In genomic region chr10:127003806-127004205, GRCm38 (mm10) we compare ENCODE assay signal across 23 mouse cellular contexts. TPM values are rescaled to one million over a fixed set of nuclear protein-coding genes. Genes with fewer than 3 reads are reported as not detected.
"Had no signal": no experiment of that assay in that cellular context is flagged by ENCODE, and none has a peak within 500 bp of the region (broad histone marks: within the 10 kb centered on the region; RNA-seq: fewer than 3 reads in every experiment).

No protein-coding gene starts in this region.

- H3K4me3 ChIP-seq: liver, embryonic 15.5 days; lung, embryonic 15.5 days; megakaryocyte, embryonic 14.5 days; midbrain, embryonic 13.5 days; midbrain, embryonic 15.5 days; neural tube, embryonic 12.5 days had no signal

- H3K27me3 ChIP-seq: liver, embryonic 15.5 days; lung, embryonic 15.5 days; midbrain, embryonic 13.5 days; midbrain, embryonic 15.5 days; neural tube, embryonic 12.5 days had no signal

- H3K4me1 ChIP-seq: liver, embryonic 15.5 days; midbrain, embryonic 13.5 days; midbrain, embryonic 15.5 days; neural tube, embryonic 12.5 days had no signal

- DNase-seq: liver, postnatal 0 days; lung, adult 2 months; lung, postnatal 14 days; lung, postnatal 36 days; right cerebral cortex, postnatal 25 days; right cerebral cortex, postnatal 4 days; spleen, adult 18-20 months; thymus, adult 18-20 months; thymus, postnatal 14 days; thymus, postnatal 36 days had no signal

- H3K9me3 ChIP-seq: liver, embryonic 15.5 days; lung, embryonic 15.5 days; megakaryocyte, embryonic 14.5 days; midbrain, embryonic 13.5 days; midbrain, embryonic 15.5 days; neural tube, embryonic 12.5 days had no signal

- H3K4me2 ChIP-seq: liver, embryonic 15.5 days; lung, embryonic 15.5 days; midbrain, embryonic 11.5 days; midbrain, embryonic 13.5 days; midbrain, embryonic 15.5 days; neural tube, embryonic 12.5 days had no signal

- H3K27ac ChIP-seq: liver, embryonic 15.5 days; lung, embryonic 15.5 days; macrophage; midbrain, embryonic 13.5 days; midbrain, embryonic 15.5 days; neural tube, embryonic 12.5 days had no signal

- H3K9ac ChIP-seq: liver, embryonic 15.5 days; liver, postnatal 0 days; lung, embryonic 15.5 days; midbrain, embryonic 13.5 days; midbrain, embryonic 15.5 days; neural tube, embryonic 12.5 days had no signal

- ATAC-seq: liver, postnatal 0 days; lung, postnatal 0 days; midbrain, embryonic 13.5 days; midbrain, embryonic 15.5 days had no signal

RNA-seq across cellular contexts. Expression of gene Avil, which starts 3.3 kb away (rescaled TPM):
- total RNA-seq: megakaryocyte progenitor cell, adult 5-6 weeks had no signal
- polyA plus RNA-seq: liver, postnatal 0 days; macrophage had no signal

RNA-seq across cellular contexts. Expression of gene Eef1akmt3, which starts 37.5 kb away (rescaled TPM):
- total RNA-seq: megakaryocyte progenitor cell, adult 5-6 weeks; midbrain, postnatal 0 days; monocyte, adult 5-6 weeks had no signal
- polyA plus RNA-seq: macrophage; thymus, postnatal 0 days had no signal
